Mouse (Mus musculus): ENCODE data around the gene Atp2c2.

The Atp2c2 gene

GRCm38 (mm10) chr8:119785764-119786405 is 86.1 kb downstream of the Atp2c2 start:
- DNase-seq: peak; percentile 51

GRCm38 (mm10) chr8:119786871-119787270 is 87.1 kb downstream of the Atp2c2 start:
- no peak for DNase-seq

GRCm38 (mm10) chr8:119787341-119787740 is 87.5 kb downstream of the Atp2c2 start:
- no peak for DNase-seq

- DNase-seq: no peak
These were observed 89.0 kb downstream of the Atp2c2 start for GRCm38 (mm10) chr8:119788607-119789381.

- DNase-seq: no peak
These were observed 89.8 kb downstream of the Atp2c2 start for GRCm38 (mm10) chr8:119789581-119789980.

- DNase-seq: peak; percentile 48
These were observed 92.2 kb downstream of the Atp2c2 start for GRCm38 (mm10) chr8:119791804-119792704.

GRCm38 (mm10) chr8:119794689-119795088 is 94.9 kb downstream of the Atp2c2 start:
- DNase-seq: no peak

GRCm38 (mm10) chr8:119795651-119796050 is 95.8 kb downstream of the Atp2c2 start:
- DNase-seq: no peak

DNA sequence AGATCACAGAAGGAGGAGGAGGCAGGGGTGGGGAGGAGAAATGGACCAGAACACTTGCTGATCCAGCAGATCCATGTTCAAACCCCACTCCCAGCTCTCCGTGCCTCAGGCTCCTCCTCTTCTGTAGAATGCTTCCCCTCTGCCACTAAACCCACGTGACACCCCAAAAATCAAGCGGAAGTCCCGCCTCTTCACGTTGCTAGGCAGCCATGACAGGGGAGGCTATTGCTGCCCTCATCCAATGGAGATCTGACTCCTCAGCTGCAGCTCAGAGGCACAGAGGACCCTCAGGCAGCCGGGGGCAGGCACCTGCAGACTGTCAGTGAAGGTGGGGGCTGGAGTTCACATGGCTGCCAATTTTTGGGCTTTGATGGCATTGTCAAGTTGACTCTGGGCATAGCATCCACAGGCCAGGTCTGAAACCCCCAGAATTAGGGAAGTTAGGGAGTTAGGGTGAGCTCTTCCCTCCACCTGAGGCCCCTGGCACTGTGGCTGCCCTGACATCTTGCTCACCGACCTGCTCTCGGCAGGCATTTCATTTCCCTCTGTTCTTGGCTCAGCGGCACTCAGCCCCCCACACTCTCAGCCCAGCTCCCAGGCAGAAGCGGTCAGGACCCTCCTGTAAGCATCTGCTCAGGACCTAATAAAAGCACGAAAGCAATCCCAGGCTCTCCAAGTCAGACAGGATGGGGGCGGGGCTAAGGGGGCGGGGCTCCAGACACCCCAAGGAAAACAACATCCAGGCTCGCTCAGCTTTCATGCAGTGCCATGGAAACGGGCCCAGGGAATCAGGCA is 98.6 kb downstream of the Atp2c2 start:
- peak; percentile 95 for DNase-seq

DNA sequence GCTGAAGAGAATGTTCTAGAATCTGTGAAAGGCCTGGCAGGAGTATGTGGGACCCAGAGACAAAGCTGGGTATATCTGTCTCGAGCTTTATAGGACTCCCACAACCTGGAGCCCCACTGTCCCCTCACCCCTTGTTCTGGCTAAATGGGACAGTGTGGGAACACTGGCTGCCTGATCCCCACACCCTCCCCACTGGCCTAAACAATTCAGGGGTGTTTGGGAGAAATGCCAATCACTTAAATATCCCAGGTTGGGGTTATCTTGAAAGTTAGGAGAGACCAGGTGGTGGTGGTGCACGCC is 99.1 kb downstream of the Atp2c2 start:
- DNase-seq: no peak

DNA sequence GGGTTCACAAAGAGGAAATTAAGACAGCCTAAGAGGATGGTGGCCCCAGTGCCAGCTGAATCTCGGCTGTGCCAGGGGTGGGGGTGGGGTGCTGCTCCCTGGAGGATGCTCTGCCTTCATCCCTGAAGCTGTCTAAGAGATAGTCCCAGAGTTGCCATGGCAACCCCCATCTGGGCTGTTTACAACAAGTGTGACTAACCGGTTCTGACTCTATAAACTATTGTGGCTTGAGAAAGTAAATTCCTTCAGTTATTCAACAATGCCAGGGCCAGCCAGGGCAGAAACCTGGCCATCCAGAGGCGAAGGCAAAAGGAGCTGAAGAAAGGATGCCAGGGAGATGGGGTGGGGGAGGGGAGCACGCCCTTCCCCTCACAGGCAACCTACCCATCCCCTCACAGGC is 101.4 kb downstream of the Atp2c2 start:
- peak; percentile 37 for DNase-seq

DNA sequence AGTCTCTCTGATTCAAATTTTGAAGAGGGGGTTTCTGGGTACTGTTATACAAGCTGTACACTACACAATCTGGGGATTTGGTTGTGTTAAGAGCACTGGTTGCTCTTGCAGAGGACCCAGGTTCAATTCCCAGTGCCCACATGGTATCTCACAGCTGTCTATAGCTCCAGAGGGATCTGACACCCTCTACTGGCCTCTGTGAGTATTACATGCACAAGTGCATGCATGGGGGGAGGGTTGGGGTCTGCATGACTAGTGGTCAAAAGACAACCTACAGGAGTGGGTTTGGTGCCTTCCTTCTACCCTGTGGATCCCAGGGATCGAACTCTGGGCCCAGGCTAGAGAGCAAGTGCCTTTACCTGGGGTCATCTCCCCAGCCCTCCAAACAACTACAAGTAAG is 102.8 kb downstream of the Atp2c2 start:
- DNase-seq: peak; percentile 46

DNA sequence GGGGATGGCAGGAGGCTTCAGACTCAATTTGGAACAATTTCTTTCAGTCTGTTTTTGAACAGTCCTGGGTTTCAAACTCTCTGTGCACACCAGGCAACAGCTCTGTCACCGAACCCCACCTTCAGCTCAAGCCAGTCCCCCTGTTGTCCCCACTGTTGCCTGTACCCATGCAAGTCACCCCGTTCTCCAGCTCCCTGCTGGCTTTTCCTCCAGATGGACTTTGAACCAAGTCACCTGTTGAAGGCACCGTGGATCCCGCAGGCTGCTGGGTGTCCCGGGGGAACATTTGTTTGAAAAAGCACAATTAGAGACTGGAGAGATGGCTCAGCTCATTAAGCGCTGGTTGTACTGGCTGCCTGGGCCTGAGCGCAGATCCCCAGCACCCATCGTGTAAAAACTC is 105.5 kb downstream of the Atp2c2 start:
- no peak for DNase-seq

DNA sequence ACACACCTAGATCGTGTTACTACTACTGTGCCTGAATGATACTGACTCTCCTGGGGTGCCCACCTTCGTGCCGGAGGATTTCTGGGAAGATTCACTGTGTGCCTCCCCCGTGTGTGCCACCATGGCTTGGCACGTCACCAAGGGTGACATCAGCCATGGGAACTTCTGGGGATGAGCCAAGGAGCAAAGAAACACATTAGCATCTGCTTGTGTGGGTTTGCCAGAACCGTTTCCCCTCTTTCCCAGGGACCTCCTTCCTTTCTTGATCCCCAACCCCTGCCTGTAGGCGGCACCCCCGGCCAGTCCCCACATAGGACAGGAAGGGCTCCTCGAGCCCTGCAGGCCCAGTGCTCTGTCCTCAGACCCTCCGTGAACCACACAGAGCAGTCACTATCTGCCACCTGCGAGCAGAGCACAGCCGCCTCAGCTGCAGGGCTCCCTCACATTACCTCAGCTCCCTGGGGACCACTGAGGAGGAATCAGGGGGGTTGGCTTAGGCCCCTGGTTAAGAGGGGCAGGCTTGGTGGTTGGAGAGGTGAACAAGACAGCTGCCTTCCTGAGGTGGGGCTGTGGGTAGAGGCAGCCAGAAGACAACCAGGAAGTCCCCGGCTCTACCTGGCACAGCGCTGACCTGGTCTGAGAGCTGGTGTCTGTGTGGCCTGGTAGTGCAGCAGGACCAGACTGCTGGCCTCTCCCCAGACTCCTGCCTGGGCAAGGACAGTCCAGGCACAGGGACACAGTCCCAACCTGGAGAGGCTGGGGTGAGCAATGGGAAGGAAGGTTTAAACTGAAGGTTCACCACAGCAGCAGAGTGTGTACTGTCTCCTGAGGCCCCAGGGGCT is 106.8 kb downstream of the Atp2c2 start:
- peak; percentile 50 for DNase-seq

All from thymus, postnatal 4 days (tissue).